Mouse (Mus musculus): ENCODE results near the gene Ube2ql1. TPM values are rescaled to one million over a fixed set of nuclear protein-coding genes. Genes with fewer than 3 reads are reported as not detected.

The Ube2ql1 gene
- polyA plus RNA-seq, 1 experiment = 20.3 TPM

GRCm38 (mm10) chr13:69737444-69738185 lies 2.1 kb downstream of the Ube2ql1 start:
- H3K4me3 ChIP-seq (ENCODE audit: insufficient read depth, low read depth, low read length) = no peak overlapping the region
- no peaks in the 10 kb centered on the region; the same call in 1 of the 2 replicates for H3K4me1 ChIP-seq (ENCODE audit: control insufficient read depth, insufficient read depth, insufficient read length, low read length)
- no peak overlapping the region for H3K27ac ChIP-seq (replicated peaks; ENCODE audit: low read depth, low read length)

- no peak overlapping the region for H3K4me3 ChIP-seq (ENCODE audit: insufficient read depth, low read depth, low read length)
- no peak overlapping the region for H3K27ac ChIP-seq (replicated peaks; ENCODE audit: low read depth, low read length)
- H3K4me1 ChIP-seq (ENCODE audit: control insufficient read depth, insufficient read depth, insufficient read length, low read length) = no peaks in the 10 kb centered on the region
These were observed 7.1 kb downstream of the Ube2ql1 start for GRCm38 (mm10) chr13:69732636-69733035.

GRCm38 (mm10) chr13:69725376-69725775 lies 14.3 kb downstream of the Ube2ql1 start:
- H3K4me3 ChIP-seq (ENCODE audit: insufficient read depth, low read depth, low read length) = no peak overlapping the region
- H3K27ac ChIP-seq (replicated peaks; ENCODE audit: low read depth, low read length) = no peak overlapping the region
- H3K4me1 ChIP-seq (ENCODE audit: control insufficient read depth, insufficient read depth, insufficient read length, low read length) = no peaks in the 10 kb centered on the region

- Histone ChIP-seq H3K27ac (replicated peaks; ENCODE audit: low read depth, low read length) (no peak overlapping the region), H3K4me3 (ENCODE audit: insufficient read depth, low read depth, low read length) (no peak overlapping the region), H3K4me1 (ENCODE audit: control insufficient read depth, insufficient read depth, insufficient read length, low read length) (no peaks in the 10 kb centered on the region)
These were observed 18.5 kb downstream of the Ube2ql1 start for GRCm38 (mm10) chr13:69721141-69721540.

GRCm38 (mm10) chr13:69717860-69718598 lies 21.7 kb downstream of the Ube2ql1 start:
- Histone ChIP-seq H3K4me1 (ENCODE audit: control insufficient read depth, insufficient read depth, insufficient read length, low read length) (no peaks in the 10 kb centered on the region), H3K4me3 (ENCODE audit: insufficient read depth, low read depth, low read length) (no peak overlapping the region), H3K27ac (replicated peaks; ENCODE audit: low read depth, low read length) (no peak overlapping the region)

- H3K27ac ChIP-seq (replicated peaks; ENCODE audit: low read depth, low read length) = no peak overlapping the region
- no peak overlapping the region for H3K4me3 ChIP-seq (ENCODE audit: insufficient read depth, low read depth, low read length)
- H3K4me1 ChIP-seq (ENCODE audit: control insufficient read depth, insufficient read depth, insufficient read length, low read length) = no peaks in the 10 kb centered on the region
These were observed 31.5 kb downstream of the Ube2ql1 start for GRCm38 (mm10) chr13:69708236-69708635.

GRCm38 (mm10) chr13:69707496-69707895 lies 32.2 kb downstream of the Ube2ql1 start:
- Histone ChIP-seq H3K4me3 (ENCODE audit: insufficient read depth, low read depth, low read length) (no peak overlapping the region), H3K27ac (replicated peaks; ENCODE audit: low read depth, low read length) (no peak overlapping the region)

GRCm38 (mm10) chr13:69706919-69707318 lies 32.8 kb downstream of the Ube2ql1 start:
- H3K4me1 ChIP-seq (ENCODE audit: control insufficient read depth, insufficient read depth, insufficient read length, low read length) = no peaks in the 10 kb centered on the region
- no peak overlapping the region for H3K27ac ChIP-seq (replicated peaks; ENCODE audit: low read depth, low read length)
- H3K4me3 ChIP-seq (ENCODE audit: insufficient read depth, low read depth, low read length) = no peak overlapping the region

More at GRCm38 (mm10) chr13:69707496-69707895, 32.2 kb downstream of the Ube2ql1 start:
- no peaks in the 10 kb centered on the region for H3K4me1 ChIP-seq (ENCODE audit: control insufficient read depth, insufficient read depth, insufficient read length, low read length)

- no peaks in the 10 kb centered on the region for H3K4me1 ChIP-seq (ENCODE audit: control insufficient read depth, insufficient read depth, insufficient read length, low read length)
- H3K27ac ChIP-seq (replicated peaks; ENCODE audit: low read depth, low read length) = no peak overlapping the region
- H3K4me3 ChIP-seq (ENCODE audit: insufficient read depth, low read depth, low read length) = no peak overlapping the region
These were observed 36.2 kb downstream of the Ube2ql1 start for GRCm38 (mm10) chr13:69703505-69703904.

- Histone ChIP-seq H3K27ac (replicated peaks; ENCODE audit: low read depth, low read length) (no peak overlapping the region), H3K4me3 (ENCODE audit: insufficient read depth, low read depth, low read length) (no peak overlapping the region), H3K4me1 (ENCODE audit: control insufficient read depth, insufficient read depth, insufficient read length, low read length) (no peaks in the 10 kb centered on the region)
These were observed 38.3 kb downstream of the Ube2ql1 start for GRCm38 (mm10) chr13:69701397-69701796.

GRCm38 (mm10) chr13:69700827-69701226 lies 38.9 kb downstream of the Ube2ql1 start:
- no peak overlapping the region for H3K27ac ChIP-seq (replicated peaks; ENCODE audit: low read depth, low read length)
- no peak overlapping the region for H3K4me3 ChIP-seq (ENCODE audit: insufficient read depth, low read depth, low read length)
- no peaks in the 10 kb centered on the region for H3K4me1 ChIP-seq (ENCODE audit: control insufficient read depth, insufficient read depth, insufficient read length, low read length)

- Histone ChIP-seq H3K4me1 (ENCODE audit: control insufficient read depth, insufficient read depth, insufficient read length, low read length) (no peaks in the 10 kb centered on the region), H3K4me3 (ENCODE audit: insufficient read depth, low read depth, low read length) (no peak overlapping the region), H3K27ac (replicated peaks; ENCODE audit: low read depth, low read length) (no peak overlapping the region)
These were observed 43.2 kb downstream of the Ube2ql1 start for GRCm38 (mm10) chr13:69696333-69696991.

GRCm38 (mm10) chr13:69691074-69691473 lies 48.6 kb downstream of the Ube2ql1 start:
- H3K4me1 ChIP-seq (ENCODE audit: control insufficient read depth, insufficient read depth, insufficient read length, low read length) = no peaks in the 10 kb centered on the region
- H3K27ac ChIP-seq (replicated peaks; ENCODE audit: low read depth, low read length) = no peak overlapping the region
- no peak overlapping the region for H3K4me3 ChIP-seq (ENCODE audit: insufficient read depth, low read depth, low read length)

GRCm38 (mm10) chr13:69687023-69687422 lies 52.7 kb downstream of the Ube2ql1 start:
- H3K4me1 ChIP-seq (ENCODE audit: control insufficient read depth, insufficient read depth, insufficient read length, low read length) = no peaks in the 10 kb centered on the region
- no peak overlapping the region for H3K27ac ChIP-seq (replicated peaks; ENCODE audit: low read depth, low read length)
- H3K4me3 ChIP-seq (ENCODE audit: insufficient read depth, low read depth, low read length) = no peak overlapping the region

- Histone ChIP-seq H3K27ac (replicated peaks; ENCODE audit: low read depth, low read length) (no peak overlapping the region), H3K4me1 (ENCODE audit: control insufficient read depth, insufficient read depth, insufficient read length, low read length) (no peaks in the 10 kb centered on the region), H3K4me3 (ENCODE audit: insufficient read depth, low read depth, low read length) (no peak overlapping the region)
These were observed 54.3 kb downstream of the Ube2ql1 start for GRCm38 (mm10) chr13:69685406-69685818.
